Mouse (Mus musculus) G1E (cell line): Measurements from ENCODE around the gene C8g. TPM values are rescaled to one million over a fixed set of nuclear protein-coding genes. Genes with fewer than 3 reads are reported as not detected.

Experiments
- ATAC-seq: 2 replicates; pipeline ENCODE4 v1.8.0; 2016; ENCODE audit warnings: mild to moderate bottlenecking; ENCODE audit not compliant: insufficient number of reproducible peaks, poor library complexity, low FRiP score, severe bottlenecking; ENCODE audit errors: extremely low read depth
- DNase-seq: peaks from one replicate; pipeline ENCODE4 v3.0.0; 2012; ENCODE audit warnings: low spot score
- H3K27me3 ChIP-seq: 2 replicates; pipeline ENCODE4 v1.6.1; 2012; ENCODE audit warnings: mild to moderate bottlenecking, low read length, inconsistent platforms; ENCODE audit not compliant: insufficient read depth
- H3K36me3 ChIP-seq: replicated peaks from 2 replicates; pipeline ENCODE3; 2012; ENCODE audit warnings: mild to moderate bottlenecking, inconsistent platforms
- H3K4me1 ChIP-seq: 2 replicates; pipeline ENCODE4 v1.6.1; 2012; ENCODE audit warnings: low read depth, low read length, inconsistent platforms, mixed read lengths; ENCODE audit not compliant: insufficient read depth
- H3K4me3 ChIP-seq: 2 replicates; pipeline ENCODE4 v1.5.1; 2012; ENCODE audit warnings: low read depth, mild to moderate bottlenecking, inconsistent platforms, low read length, moderate library complexity, mixed read lengths
- H3K9me3 ChIP-seq: replicated peaks from 2 replicates; pipeline ENCODE4 v1.6.1; 2012; ENCODE audit warnings: inconsistent platforms
- CTCF ChIP-seq: IDR thresholded peaks from 2 replicates; pipeline ENCODE4 v1.5.1; 2012; ENCODE audit warnings: low read depth, low read length, inconsistent platforms, mixed read lengths
- GATA1 ChIP-seq: IDR thresholded peaks from 2 replicates; pipeline ENCODE4 v1.6.1; 2012; ENCODE audit warnings: borderline replicate concordance, low read length, inconsistent platforms, mixed read lengths
- GATA2 ChIP-seq: IDR thresholded peaks from 2 replicates; pipeline ENCODE4 v1.6.1; 2012; ENCODE audit warnings: low read depth, low read length, inconsistent platforms, borderline replicate concordance
- POLR2AphosphoS5 ChIP-seq: IDR thresholded peaks from 2 replicates; pipeline ENCODE4 v1.6.1; 2012; ENCODE audit warnings: low read depth, low read length, inconsistent platforms; ENCODE audit not compliant: insufficient replicate concordance
- TAL1 ChIP-seq: conservative IDR thresholded peaks from 2 replicates; pipeline ENCODE4 v1.6.1; 2012; ENCODE audit warnings: low read depth, low read length, inconsistent platforms, mixed read lengths
- polyA plus RNA-seq: library from polyadenylated mRNA; stranded (reverse); fragments of >175 nt; gene quantifications from 2 replicates; pipeline ENCODE4 v1.2.3, GENCODE M21; 2012
- total RNA-seq, 2 experiments: library from RNA; stranded (forward) in 1 of 2; stranded (reverse) in 1 of 2; fragments of 200-1000 nt in 1 of 2; fragments of >200 nt in 1 of 2; fragmentation: Nextera tagmentation in 1 of 2; gene quantifications; 2 replicates each; pipeline ENCODE4 v1.2.3; 2014 to 2017

Gene C8g
- total and polyA plus RNA-seq, 3 experiments = 0.21 to 3.4 (median 2.2) TPM

DNA sequence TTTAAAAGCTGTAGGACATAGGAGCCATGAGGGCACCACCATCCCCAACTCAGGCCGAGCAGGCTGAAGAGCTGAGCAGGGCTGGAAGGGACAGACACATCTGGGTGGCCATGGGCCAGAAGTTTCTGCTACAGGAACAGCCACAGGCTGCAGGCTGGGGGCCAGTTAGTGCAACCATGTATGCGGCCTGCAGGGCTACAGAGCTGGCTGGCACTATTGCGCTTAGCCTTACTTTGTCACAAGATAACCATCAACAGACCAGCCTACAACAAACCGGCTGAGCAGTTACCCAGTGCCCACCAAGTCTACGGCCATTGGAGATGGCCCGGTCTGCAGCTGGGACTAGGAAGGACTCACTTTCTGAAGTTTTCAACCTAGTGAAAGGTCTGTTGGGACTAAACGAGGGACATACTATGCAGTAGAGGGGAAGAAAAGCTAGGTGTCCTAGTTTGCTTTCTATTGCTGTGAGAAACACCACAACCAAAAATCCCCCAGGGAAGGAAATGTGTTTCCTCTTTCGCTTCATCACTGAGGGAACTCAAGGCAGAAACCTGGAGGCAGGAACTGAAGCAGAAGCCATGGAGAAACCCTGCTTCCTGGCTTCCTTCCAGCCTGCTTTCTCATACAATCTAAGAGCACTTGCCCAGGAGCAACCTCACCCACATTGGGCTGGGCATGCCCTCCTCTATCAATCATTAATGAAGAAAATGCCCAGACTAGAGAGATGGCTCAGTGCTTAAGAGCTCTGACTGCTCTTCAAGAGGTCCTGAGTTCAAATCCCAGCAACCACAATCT is 50.5 kb downstream of the C8g start:
- Histone ChIP-seq H3K36me3 (peaks cover 17% of the 10 kb centered on the region), H3K4me1 (no peaks in the 10 kb centered on the region), H3K9me3 (no peaks in the 10 kb centered on the region), H3K27me3 (peaks cover 26% of the 10 kb centered on the region), H3K4me3 (no peak overlapping the region)
- ATAC-seq = no peak
- TF ChIP-seq GATA1 = no peak
- no peak for TF ChIP-seq TAL1
- no peak for TF ChIP-seq CTCF
- TF ChIP-seq POLR2AphosphoS5 = no peak
- no peak for TF ChIP-seq GATA2
- no peak for DNase-seq

Other genes starting within 250 kb of the C8g start
Only the 20 nearest of the 36 such genes appear.
- 51.2 and 53.9 TPM in 2 replicates for gene Uap1l1, start 136.0 kb downstream of the C8g start, total RNA-seq (2014; fragmentation: Nextera tagmentation)
- gene Uap1l1, start 136.0 kb downstream of the C8g start, total RNA-seq (2017) = 56.4 and 118 TPM in 2 replicates
- gene Uap1l1, start 136.0 kb downstream of the C8g start, polyA plus RNA-seq = 21.0 and 22.8 TPM in 2 replicates
- 9.9 and 14.4 TPM in 2 replicates for gene Sapcd2, start 129.4 kb downstream of the C8g start, total RNA-seq (2014; fragmentation: Nextera tagmentation)
- 20.6 and 28.1 TPM in 2 replicates for gene Sapcd2, start 129.4 kb downstream of the C8g start, total RNA-seq (2017)
- gene Sapcd2, start 129.4 kb downstream of the C8g start, polyA plus RNA-seq = 108 and 129 TPM in 2 replicates
- not detected in 2 replicates for gene Entpd2, start 105.8 kb downstream of the C8g start, total RNA-seq (2014; fragmentation: Nextera tagmentation)
- gene Entpd2, start 105.8 kb downstream of the C8g start, total RNA-seq (2017) = not detected in 2 replicates
- gene Entpd2, start 105.8 kb downstream of the C8g start, polyA plus RNA-seq = 0.03 TPM in 1 of 2 replicates, not detected in the other
- gene Npdc1, start 102.4 kb downstream of the C8g start, total RNA-seq (2014; fragmentation: Nextera tagmentation) = not detected in 2 replicates
- 0.22 and 0.64 TPM in 2 replicates for gene Npdc1, start 102.4 kb downstream of the C8g start, total RNA-seq (2017)
- not detected in 2 replicates for gene Npdc1, start 102.4 kb downstream of the C8g start, polyA plus RNA-seq
- not detected in 2 replicates for gene Fut7, start 78.5 kb downstream of the C8g start, total RNA-seq (2014; fragmentation: Nextera tagmentation)
- gene Fut7, start 78.5 kb downstream of the C8g start, total RNA-seq (2017) = 0.22 TPM in 1 of 2 replicates, not detected in the other
- not detected in 2 replicates for gene Fut7, start 78.5 kb downstream of the C8g start, polyA plus RNA-seq
- 9.8 and 18.6 TPM in 2 replicates for gene Abca2, start 73.0 kb downstream of the C8g start, total RNA-seq (2014; fragmentation: Nextera tagmentation)
- gene Abca2, start 73.0 kb downstream of the C8g start, total RNA-seq (2017) = 2.8 and 5.3 TPM in 2 replicates
- 5.9 and 6.0 TPM in 2 replicates for gene Abca2, start 73.0 kb downstream of the C8g start, polyA plus RNA-seq
- gene Clic3, start 44.9 kb downstream of the C8g start, total RNA-seq (2014; fragmentation: Nextera tagmentation) = not detected in 2 replicates
- gene Clic3, start 44.9 kb downstream of the C8g start, total RNA-seq (2017) = 0.22 TPM in 1 of 2 replicates, not detected in the other
- not detected in 2 replicates for gene Clic3, start 44.9 kb downstream of the C8g start, polyA plus RNA-seq
- 16.3 and 23.2 TPM in 2 replicates for gene Paxx, start 40.6 kb downstream of the C8g start, total RNA-seq (2014; fragmentation: Nextera tagmentation)
- gene Paxx, start 40.6 kb downstream of the C8g start, total RNA-seq (2017) = 14.2 and 17.8 TPM in 2 replicates
- gene Paxx, start 40.6 kb downstream of the C8g start, polyA plus RNA-seq = 43.4 and 47.0 TPM in 2 replicates
- gene Ptgds, start 31.7 kb downstream of the C8g start, total RNA-seq (2014; fragmentation: Nextera tagmentation) = not detected in 2 replicates
- gene Ptgds, start 31.7 kb downstream of the C8g start, total RNA-seq (2017) = 0.44 TPM in 1 of 2 replicates, not detected in the other
- gene Ptgds, start 31.7 kb downstream of the C8g start, polyA plus RNA-seq = not detected in 2 replicates
- not detected in 2 replicates for gene Lcn12, start 7.8 kb downstream of the C8g start, total RNA-seq (2014; fragmentation: Nextera tagmentation)
- not detected in 2 replicates for gene Lcn12, start 7.8 kb downstream of the C8g start, total RNA-seq (2017)
- gene Lcn12, start 7.8 kb downstream of the C8g start, polyA plus RNA-seq = not detected in 2 replicates
- 48.3 and 57.9 TPM in 2 replicates for gene Fbxw5, start 969 bp downstream of the C8g start, total RNA-seq (2014; fragmentation: Nextera tagmentation)
- 21.1 and 24.7 TPM in 2 replicates for gene Fbxw5, start 969 bp downstream of the C8g start, total RNA-seq (2017)
- 17.1 and 35.5 TPM in 2 replicates for gene Fbxw5, start 969 bp downstream of the C8g start, polyA plus RNA-seq
- 7.1 and 7.9 TPM in 2 replicates for gene Traf2, start 45.2 kb upstream of the C8g start, total RNA-seq (2014; fragmentation: Nextera tagmentation)
- gene Traf2, start 45.2 kb upstream of the C8g start, total RNA-seq (2017) = 18.1 and 19.1 TPM in 2 replicates
- gene Traf2, start 45.2 kb upstream of the C8g start, polyA plus RNA-seq = 5.4 and 7.8 TPM in 2 replicates
- 102 and 126 TPM in 2 replicates for gene Edf1, start 56.1 kb upstream of the C8g start, total RNA-seq (2014; fragmentation: Nextera tagmentation)
- gene Edf1, start 56.1 kb upstream of the C8g start, total RNA-seq (2017) = 91.0 and 109 TPM in 2 replicates
- gene Edf1, start 56.1 kb upstream of the C8g start, polyA plus RNA-seq = 570 and 701 TPM in 2 replicates
- 0.58 and 4.3 TPM in 2 replicates for gene Mamdc4, start 73.1 kb upstream of the C8g start, total RNA-seq (2014; fragmentation: Nextera tagmentation)
- 1.9 and 5.5 TPM in 2 replicates for gene Mamdc4, start 73.1 kb upstream of the C8g start, total RNA-seq (2017)
- 1.4 and 1.6 TPM in 2 replicates for gene Mamdc4, start 73.1 kb upstream of the C8g start, polyA plus RNA-seq
- 1.4 and 2.1 TPM in 2 replicates for gene Phpt1, start 73.5 kb upstream of the C8g start, total RNA-seq (2014; fragmentation: Nextera tagmentation)
- 7.1 and 12.5 TPM in 2 replicates for gene Phpt1, start 73.5 kb upstream of the C8g start, total RNA-seq (2017)
- gene Phpt1, start 73.5 kb upstream of the C8g start, polyA plus RNA-seq = 6.5 and 9.5 TPM in 2 replicates
- 0.63 and 1.1 TPM in 2 replicates for gene Ajm1, start 80.0 kb upstream of the C8g start, total RNA-seq (2014; fragmentation: Nextera tagmentation)
- 0.05 TPM in 1 of 2 replicates, not detected in the other for gene Ajm1, start 80.0 kb upstream of the C8g start, total RNA-seq (2017)
- 0.32 and 0.35 TPM in 2 replicates for gene Ajm1, start 80.0 kb upstream of the C8g start, polyA plus RNA-seq
- gene Rabl6, start 106.8 kb upstream of the C8g start, total RNA-seq (2014; fragmentation: Nextera tagmentation) = 73.4 and 74.9 TPM in 2 replicates
- gene Rabl6, start 106.8 kb upstream of the C8g start, total RNA-seq (2017) = 41.5 and 43.2 TPM in 2 replicates
- gene Rabl6, start 106.8 kb upstream of the C8g start, polyA plus RNA-seq = 79.9 and 82.4 TPM in 2 replicates
- gene Ccdc183, start 116.0 kb upstream of the C8g start, total RNA-seq (2014; fragmentation: Nextera tagmentation) = not detected in 2 replicates
- gene Ccdc183, start 116.0 kb upstream of the C8g start, total RNA-seq (2017) = 0.05 TPM in 1 of 2 replicates, not detected in the other
- not detected in 2 replicates for gene Ccdc183, start 116.0 kb upstream of the C8g start, polyA plus RNA-seq
- not detected in 2 replicates for gene Tmem141, start 120.3 kb upstream of the C8g start, total RNA-seq (2014; fragmentation: Nextera tagmentation)
- gene Tmem141, start 120.3 kb upstream of the C8g start, total RNA-seq (2017) = not detected in 2 replicates
- gene Tmem141, start 120.3 kb upstream of the C8g start, polyA plus RNA-seq = not detected in 2 replicates
- gene Fcna, start 126.3 kb upstream of the C8g start, total RNA-seq (2014; fragmentation: Nextera tagmentation) = not detected in 2 replicates
- not detected in 2 replicates for gene Fcna, start 126.3 kb upstream of the C8g start, total RNA-seq (2017)
- gene Fcna, start 126.3 kb upstream of the C8g start, polyA plus RNA-seq = not detected in 2 replicates